Mouse (Mus musculus): Measurements from ENCODE around the gene Psmb7.

The Psmb7 gene

GRCm38 (mm10) chr2:38545706-38546105 lies 98.2 kb downstream of the Psmb7 start:
- DNase-seq (ENCODE audit: low read depth, low spot score): no peak

GRCm38 (mm10) chr2:38544982-38545381 lies 98.9 kb downstream of the Psmb7 start:
- DNase-seq (ENCODE audit: low read depth, low spot score): no peak

GRCm38 (mm10) chr2:38544341-38544740 lies 99.5 kb downstream of the Psmb7 start:
- DNase-seq (ENCODE audit: low read depth, low spot score): no peak

- DNase-seq (ENCODE audit: low read depth, low spot score): no peak
Measured at GRCm38 (mm10) chr2:38543158-38543557, 100.7 kb downstream of the Psmb7 start.

- no peak for DNase-seq (ENCODE audit: low read depth, low spot score)
Measured at GRCm38 (mm10) chr2:38542366-38542765, 101.5 kb downstream of the Psmb7 start.

- DNase-seq (ENCODE audit: low read depth, low spot score): no peak
Measured at GRCm38 (mm10) chr2:38541570-38541969, 102.3 kb downstream of the Psmb7 start.

GRCm38 (mm10) chr2:38541101-38541500 lies 102.8 kb downstream of the Psmb7 start:
- no peak for DNase-seq (ENCODE audit: low read depth, low spot score)

- DNase-seq (ENCODE audit: low read depth, low spot score): no peak
Measured at GRCm38 (mm10) chr2:38540666-38541065, 103.2 kb downstream of the Psmb7 start.

- DNase-seq (ENCODE audit: low read depth, low spot score): no peak
Measured at GRCm38 (mm10) chr2:38539677-38540076, 104.2 kb downstream of the Psmb7 start.

Measured in skeletal muscle tissue, adult 2 months (tissue).